Mouse (Mus musculus) kidney, embryonic 14.5 days (tissue): ENCODE results near the gene Six4. TPM values are rescaled to one million over a fixed set of nuclear protein-coding genes. Genes with fewer than 3 reads are reported as not detected.

ENCODE experiments used
- ATAC-seq: fragments of 200-750 bp; cut with Nextera tagmentation; 2 replicates; pipeline ENCODE4 v1.8.0; 2017; ENCODE audit warnings: moderate number of reproducible peaks, mild to moderate bottlenecking, moderate TSS enrichment, moderate library complexity; ENCODE audit not compliant: low FRiP score, low TSS enrichment
- H3K27ac ChIP-seq: fragments of 300-500 bp; sonication (generic); 2 replicates; pipeline ENCODE4 v1.5.1; 2014; ENCODE audit warnings: low read depth, mild to moderate bottlenecking, low read length, moderate library complexity, mixed read lengths
- H3K27me3 ChIP-seq: fragments of 300-500 bp; sonication (generic); 2 replicates; pipeline ENCODE4 v1.6.1; 2014; ENCODE audit warnings: mild to moderate bottlenecking, low read length; ENCODE audit not compliant: control insufficient read depth, insufficient read depth
- H3K36me3 ChIP-seq: fragments of 300-500 bp; sonication (generic); 2 replicates; pipeline ENCODE4 v1.6.1; 2014; ENCODE audit warnings: low read length, mixed read lengths; ENCODE audit not compliant: control insufficient read depth, insufficient read depth
- H3K4me1 ChIP-seq: fragments of 300-500 bp; sonication (generic); 2 replicates; pipeline ENCODE4 v1.6.1; 2014; ENCODE audit warnings: low read length, mixed read lengths; ENCODE audit not compliant: control insufficient read depth, insufficient read depth
- H3K4me2 ChIP-seq: fragments of 300-500 bp; sonication (generic); replicated peaks from 2 replicates; pipeline ENCODE4 v1.6.1; 2014; ENCODE audit warnings: low read depth, mild to moderate bottlenecking, low read length
- H3K4me3 ChIP-seq: fragments of 300-500 bp; sonication (generic); 2 replicates; pipeline ENCODE4 v1.5.1; 2014; ENCODE audit warnings: mild to moderate bottlenecking, low read length
- H3K9ac ChIP-seq: fragments of 300-500 bp; sonication (generic); 2 replicates; pipeline ENCODE4 v1.6.1; 2014; ENCODE audit warnings: low read depth, mild to moderate bottlenecking, low read length, moderate library complexity
- H3K9me3 ChIP-seq: fragments of 300-500 bp; sonication (generic); 2 replicates; pipeline ENCODE4 v1.6.1; 2016; ENCODE audit warnings: low read length; ENCODE audit not compliant: control insufficient read depth
- WGBS: fragments of 180-500 bp; shearing (Covaris S2); extraction: QIAGEN DNeasy Blood & Tissue Kit; methylation state at CpG from one replicate; pipeline ENCODE4 v1.1.7; 2014; 5-methylcytosine and 5-hydroxymethylcytosine counted together
- polyA plus RNA-seq: library from polyadenylated mRNA; unstranded; fragments of >200 nt; fragmentation: Nextera tagmentation; extraction: Ambion mirVana; gene quantifications from 2 replicates; pipeline ENCODE4 v1.2.1, GENCODE M21; 2014

The Six4 gene
- polyA plus RNA-seq, 1 experiment from 2014 or later, result 7.5 TPM

DNA sequence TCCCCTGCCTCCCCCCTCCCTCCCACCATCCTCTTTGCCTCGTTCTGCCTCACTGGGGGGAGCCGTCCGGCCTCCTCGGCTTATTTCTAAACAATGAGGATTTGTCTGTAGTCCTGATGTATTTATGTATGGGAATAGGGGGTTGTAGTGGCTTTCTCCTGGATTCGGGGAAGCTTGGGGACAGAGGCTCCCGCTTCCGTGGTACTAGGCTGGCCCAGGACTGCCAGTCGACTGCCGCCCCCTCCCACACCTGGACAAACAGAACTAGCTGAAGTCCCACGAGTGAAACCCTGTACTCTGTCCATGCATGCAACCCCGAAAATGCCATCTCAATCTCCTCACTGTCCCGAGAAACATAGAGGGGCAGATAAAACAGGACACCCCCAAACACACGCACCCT, 63.0 kb downstream of the Six4 start:
- peaks cover 12% of the 10 kb centered on the region; the same call in 1 of the 2 replicates for H3K4me1 ChIP-seq
- no peak overlapping the region for H3K9ac ChIP-seq
- H3K27ac ChIP-seq, result no peak overlapping the region
- peaks cover 94% of the 10 kb centered on the region for H3K27me3 ChIP-seq
- 1% methylated on average over 13 of the region's 13 CpGs for WGBS
- no peaks in the 10 kb centered on the region for H3K9me3 ChIP-seq
- no peak for ATAC-seq
- no peaks in the 10 kb centered on the region for H3K36me3 ChIP-seq
- no peak overlapping the region for H3K4me3 ChIP-seq
- H3K4me2 ChIP-seq, result no peak overlapping the region

Other genes with a start within 250 kb of the Six4 start
- gene Six6, start 173.6 kb downstream of the Six4 start, polyA plus RNA-seq, result not detected in 2 replicates
- 1.5 and 2.3 TPM in 2 replicates for gene 4930447C04Rik, start 172.7 kb downstream of the Six4 start, polyA plus RNA-seq
- gene Six1, start 59.6 kb downstream of the Six4 start, polyA plus RNA-seq, result 0.12 and 0.16 TPM in 2 replicates
- gene Mnat1, start 10.3 kb upstream of the Six4 start, polyA plus RNA-seq, result 43.4 and 54.8 TPM in 2 replicates
- gene Trmt5, start 173.3 kb upstream of the Six4 start, polyA plus RNA-seq, result 17.9 and 19.9 TPM in 2 replicates
- 11.1 and 11.2 TPM in 2 replicates for gene Slc38a6, start 173.3 kb upstream of the Six4 start, polyA plus RNA-seq